Mouse (Mus musculus) megakaryocyte, embryonic 14.5 days (primary cell): ENCODE results near the gene Kank1.

Experiments
- FLI1 ChIP-seq: IDR thresholded peaks from 2 replicates; pipeline ENCODE4 v1.6.1; 2012; ENCODE audit warnings: low read length, inconsistent platforms, mixed read lengths
- GATA1 ChIP-seq: IDR thresholded peaks from 3 replicates; pipeline ENCODE4 v1.6.1; 2012; ENCODE audit warnings: mixed read lengths, low read length, inconsistent platforms, borderline replicate concordance

DNA sequence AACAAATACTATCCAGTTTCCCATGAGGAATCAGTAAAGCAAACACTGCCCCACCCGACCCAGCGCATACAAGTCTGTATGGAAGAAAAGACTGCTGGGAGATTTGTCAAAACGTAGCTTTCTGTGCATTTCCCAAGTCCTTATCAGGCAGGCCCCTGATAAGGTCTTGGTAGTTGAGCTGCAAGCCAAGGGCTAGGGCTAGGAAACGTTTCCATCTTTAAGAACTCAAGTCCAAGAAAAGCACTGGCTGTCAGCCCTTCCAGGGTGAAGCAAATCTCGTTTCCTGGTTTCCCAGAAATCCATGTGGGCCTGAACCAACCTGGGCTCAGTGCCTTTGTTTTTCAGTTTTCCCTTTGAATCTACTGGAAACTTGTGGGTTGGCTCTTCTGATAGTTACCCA, 110.7 kb downstream of the Kank1 start:
- TF ChIP-seq GATA1 (no peak), FLI1 (no peak)
